Mouse (Mus musculus) liver, embryonic 15.5 days (tissue): ENCODE measurements at regions not wholly inside any gene's neighbourhood (a gene's known extent, or its start where the extent isn't known, plus 50 kb on each side); places are given as distances from the start of the nearest gene placed in this dataset.

ENCODE experiments used
- ATAC-seq: fragments of 200-750 bp; cut with Nextera tagmentation; 2 replicates; pipeline ENCODE4 v1.8.0; 2017; ENCODE audit warnings: moderate number of reproducible peaks, mild to moderate bottlenecking, moderate library complexity; ENCODE audit not compliant: insufficient read depth
- H3K27ac ChIP-seq: fragments of 300-500 bp; sonication (generic); replicated peaks from 2 replicates; pipeline ENCODE4 v1.5.1; 2015; ENCODE audit warnings: mild to moderate bottlenecking, inconsistent platforms
- H3K27me3 ChIP-seq: fragments of 300-500 bp; sonication (generic); 2 replicates; pipeline ENCODE4 v1.6.1; 2015; ENCODE audit warnings: mild to moderate bottlenecking, inconsistent platforms
- H3K36me3 ChIP-seq: fragments of 300-500 bp; sonication (generic); replicated peaks from 2 replicates; pipeline ENCODE4 v1.6.1; 2015; ENCODE audit warnings: moderate library complexity, mild to moderate bottlenecking, inconsistent platforms
- H3K4me1 ChIP-seq: fragments of 300-500 bp; sonication (generic); replicated peaks from 2 replicates; pipeline ENCODE4 v1.6.1; 2015; ENCODE audit warnings: inconsistent platforms
- H3K4me2 ChIP-seq: fragments of 300-500 bp; sonication (generic); 2 replicates; pipeline ENCODE4 v1.6.1; 2015; ENCODE audit warnings: moderate library complexity, mild to moderate bottlenecking, inconsistent platforms
- H3K4me3 ChIP-seq: fragments of 300-500 bp; sonication (generic); replicated peaks from 2 replicates; pipeline ENCODE4 v1.5.1; 2015; ENCODE audit warnings: mild to moderate bottlenecking, inconsistent platforms
- H3K9ac ChIP-seq: fragments of 300-500 bp; sonication (generic); 2 replicates; pipeline ENCODE4 v1.6.1; 2015; ENCODE audit warnings: moderate library complexity, mild to moderate bottlenecking, inconsistent platforms
- H3K9me3 ChIP-seq: fragments of 300-500 bp; sonication (generic); replicated peaks from 2 replicates; pipeline ENCODE4 v1.6.1; 2016; ENCODE audit warnings: inconsistent platforms
- WGBS: fragments of 180-500 bp; shearing (Covaris S2); methylation state at CpG from one replicate; pipeline ENCODE4 v1.1.7; 2015; ENCODE audit warnings: mixed read lengths; ENCODE audit not compliant: insufficient replicate concordance; 5-methylcytosine and 5-hydroxymethylcytosine counted together

DNA sequence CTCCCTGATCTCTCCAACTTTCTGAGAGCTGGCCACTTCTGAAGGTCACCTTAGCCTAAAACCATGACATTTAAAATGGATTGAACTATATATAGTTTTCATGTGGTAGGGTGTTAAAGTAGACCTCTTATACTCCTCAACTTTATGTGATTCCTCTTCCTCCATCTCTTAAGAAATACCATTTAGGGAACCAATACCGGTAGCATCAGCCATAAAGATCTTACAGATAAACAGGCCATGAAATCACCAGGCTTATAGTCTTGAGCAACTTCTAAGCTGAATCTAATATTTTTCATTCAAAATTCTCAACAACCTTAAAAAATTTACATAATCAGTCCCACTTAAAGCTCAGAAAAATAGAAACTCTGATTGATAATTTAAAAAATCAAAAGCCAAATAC, 56.2 kb downstream of the Rpl36a-ps1 start:
- no peak overlapping the region for H3K9ac ChIP-seq
- ATAC-seq: no peak
- 32% methylated on average over 1 of the region's 1 CpGs for WGBS

DNA sequence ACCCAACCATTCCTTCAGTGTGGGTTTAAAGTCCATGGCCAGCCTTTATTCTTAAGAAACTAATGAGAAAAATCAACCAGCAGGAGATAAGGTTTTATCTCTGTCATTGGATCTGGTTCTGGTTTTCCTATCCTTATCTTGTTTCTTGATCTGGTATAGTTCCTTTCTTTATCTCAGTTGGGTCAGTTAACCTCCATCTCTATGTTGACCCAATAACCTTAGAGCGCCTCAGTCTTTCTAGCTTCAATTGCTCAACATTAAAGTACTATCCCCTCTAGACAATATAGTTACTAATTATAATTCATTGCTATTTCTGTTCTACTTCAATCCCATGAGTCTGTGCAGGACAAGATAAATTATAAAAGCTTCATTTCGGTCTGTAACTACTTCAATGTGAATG, 56.7 kb downstream of the Rpl36a-ps1 start:
- no peak for ATAC-seq
- no peaks in the 10 kb centered on the region for H3K27me3 ChIP-seq

More for the DNA sequence above, 56.2 kb downstream of the Rpl36a-ps1 start:
- H3K36me3 ChIP-seq: no peaks in the 10 kb centered on the region
- H3K27me3 ChIP-seq: no peaks in the 10 kb centered on the region
- H3K9me3 ChIP-seq: no peaks in the 10 kb centered on the region
- H3K27ac ChIP-seq: no peak overlapping the region
- H3K4me2 ChIP-seq: no peak overlapping the region
- H3K4me3 ChIP-seq: no peak overlapping the region
- H3K4me1 ChIP-seq: no peaks in the 10 kb centered on the region

GRCm38 (mm10) chr14:98933371-98933916, 60.7 kb downstream of the Rpl36a-ps1 start:
- H3K36me3 ChIP-seq: no peaks in the 10 kb centered on the region
- H3K4me2 ChIP-seq: no peak overlapping the region
- no peak overlapping the region for H3K4me3 ChIP-seq
- no peak for ATAC-seq
- no peaks in the 10 kb centered on the region for H3K9me3 ChIP-seq
- H3K4me1 ChIP-seq: no peaks in the 10 kb centered on the region
- WGBS: 18% methylated on average over 3 of the region's 3 CpGs
- H3K9ac ChIP-seq: no peak overlapping the region
- no peak overlapping the region for H3K27ac ChIP-seq
- H3K27me3 ChIP-seq: no peaks in the 10 kb centered on the region

More for the DNA sequence above, 56.7 kb downstream of the Rpl36a-ps1 start:
- Histone ChIP-seq H3K4me1 (no peaks in the 10 kb centered on the region), H3K9me3 (no peaks in the 10 kb centered on the region), H3K4me2 (no peak overlapping the region), H3K27ac (no peak overlapping the region), H3K9ac (no peak overlapping the region), H3K4me3 (no peak overlapping the region), H3K36me3 (no peaks in the 10 kb centered on the region)
- 47% methylated on average over 2 of the region's 2 CpGs for WGBS

GRCm38 (mm10) chr14:98929276-98929675, 64.8 kb downstream of the Rpl36a-ps1 start:
- H3K27me3 ChIP-seq: no peaks in the 10 kb centered on the region
- no peak overlapping the region for H3K9ac ChIP-seq
- H3K4me3 ChIP-seq: no peak overlapping the region
- no peak overlapping the region for H3K4me2 ChIP-seq
- H3K36me3 ChIP-seq: no peaks in the 10 kb centered on the region
- H3K4me1 ChIP-seq: no peaks in the 10 kb centered on the region
- no peak overlapping the region for H3K27ac ChIP-seq
- no peaks in the 10 kb centered on the region for H3K9me3 ChIP-seq
- no peak for ATAC-seq
- 43% methylated on average over 2 of the region's 2 CpGs for WGBS

DNA sequence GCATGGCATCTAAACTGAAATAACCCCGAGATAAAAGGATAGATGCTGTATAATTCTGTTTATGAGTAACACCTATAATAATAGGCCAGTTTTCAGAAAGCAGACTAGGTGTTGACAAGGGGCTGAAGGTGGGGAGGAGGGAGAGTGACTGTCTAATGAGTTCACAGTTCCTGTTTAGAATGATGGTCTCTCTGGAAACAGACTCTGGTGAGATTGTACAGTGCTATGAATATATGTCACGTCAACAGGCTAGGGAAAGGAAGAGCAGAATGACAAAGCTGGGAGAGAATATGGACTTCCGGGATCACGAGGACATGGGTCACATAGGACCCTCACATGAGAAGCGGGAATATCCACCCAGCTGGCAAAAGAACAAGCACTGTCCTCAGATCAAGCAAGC, 85.9 kb downstream of the Rpl36a-ps1 start:
- WGBS: 58% methylated on average over 5 of the region's 5 CpGs
- no peaks in the 10 kb centered on the region for H3K9me3 ChIP-seq
- H3K27me3 ChIP-seq: no peaks in the 10 kb centered on the region
- no peak for ATAC-seq
- no peak overlapping the region for H3K4me2 ChIP-seq
- H3K4me1 ChIP-seq: no peaks in the 10 kb centered on the region
- H3K36me3 ChIP-seq: no peaks in the 10 kb centered on the region
- H3K9ac ChIP-seq: no peak overlapping the region
- H3K4me3 ChIP-seq: no peak overlapping the region
- H3K27ac ChIP-seq: no peak overlapping the region

- Histone ChIP-seq H3K4me3 (no peak overlapping the region), H3K9me3 (no peaks in the 10 kb centered on the region), H3K27ac (no peak overlapping the region), H3K9ac (no peak overlapping the region), H3K27me3 (no peaks in the 10 kb centered on the region), H3K4me1 (no peaks in the 10 kb centered on the region), H3K4me2 (no peak overlapping the region), H3K36me3 (no peaks in the 10 kb centered on the region)
- WGBS: 71% methylated on average over 4 of the region's 4 CpGs
- ATAC-seq: no peak
These were observed 95.2 kb downstream of the Rpl36a-ps1 start for GRCm38 (mm10) chr14:98898876-98899275.

DNA sequence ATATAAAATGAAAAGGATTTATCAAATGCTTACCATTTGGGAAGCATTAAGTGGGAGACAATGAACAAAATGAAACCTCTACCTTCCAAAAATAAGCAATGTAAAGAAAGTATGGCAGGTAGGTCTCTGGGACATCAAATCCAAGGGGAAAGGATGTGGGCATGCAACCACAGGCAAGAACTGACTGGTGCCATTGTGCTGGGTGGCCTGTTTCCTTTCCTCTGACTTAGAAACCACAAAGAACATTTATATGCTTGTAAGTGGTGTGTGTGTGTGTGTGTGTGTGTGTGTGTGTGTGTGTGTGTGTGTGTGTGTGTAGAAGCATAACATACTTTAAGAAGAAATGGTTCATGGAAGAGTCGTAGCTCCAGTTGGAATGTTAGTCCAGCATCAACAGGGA, 96.7 kb downstream of the Rpl36a-ps1 start:
- no peaks in the 10 kb centered on the region for H3K9me3 ChIP-seq
- 52% methylated on average over 1 of the region's 1 CpGs for WGBS
- no peak overlapping the region for H3K9ac ChIP-seq
- no peak for ATAC-seq
- no peaks in the 10 kb centered on the region for H3K4me1 ChIP-seq
- no peaks in the 10 kb centered on the region for H3K27me3 ChIP-seq
- no peak overlapping the region for H3K4me2 ChIP-seq
- no peak overlapping the region for H3K4me3 ChIP-seq
- H3K27ac ChIP-seq: no peak overlapping the region
- no peaks in the 10 kb centered on the region for H3K36me3 ChIP-seq

DNA sequence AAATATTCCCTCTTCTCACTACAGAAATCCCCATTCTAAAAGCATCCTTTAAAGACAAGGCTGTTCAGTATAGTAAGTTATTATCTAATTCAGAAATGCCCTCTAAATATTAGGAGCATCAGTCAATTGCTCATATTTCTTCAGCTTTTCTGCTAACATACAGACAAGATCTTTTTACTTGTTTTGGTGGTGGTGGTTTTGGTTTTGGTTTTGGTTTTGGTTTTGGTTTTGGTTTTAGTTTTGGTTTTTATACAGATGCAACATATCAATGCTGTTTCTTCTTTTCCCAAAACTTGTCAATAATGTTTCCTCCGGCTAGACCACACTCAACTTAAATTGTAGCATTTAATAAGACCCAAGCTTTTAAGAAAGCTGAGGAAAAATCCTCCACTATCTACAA, 98.2 kb downstream of the Rpl36a-ps1 start:
- H3K9ac ChIP-seq: no peak overlapping the region
- no peaks in the 10 kb centered on the region for H3K9me3 ChIP-seq
- WGBS: 57% methylated on average over 1 of the region's 1 CpGs
- no peak for ATAC-seq
- H3K27ac ChIP-seq: no peak overlapping the region
- H3K36me3 ChIP-seq: no peaks in the 10 kb centered on the region
- no peak overlapping the region for H3K4me2 ChIP-seq
- H3K4me1 ChIP-seq: no peaks in the 10 kb centered on the region
- no peaks in the 10 kb centered on the region for H3K27me3 ChIP-seq
- H3K4me3 ChIP-seq: no peak overlapping the region

GRCm38 (mm10) chr14:98892670-98893069, 101.4 kb downstream of the Rpl36a-ps1 start:
- no peaks in the 10 kb centered on the region for H3K36me3 ChIP-seq
- no peak overlapping the region for H3K4me3 ChIP-seq
- H3K27me3 ChIP-seq: no peaks in the 10 kb centered on the region
- H3K4me1 ChIP-seq: no peaks in the 10 kb centered on the region
- H3K27ac ChIP-seq: no peak overlapping the region
- 62% methylated on average over 3 of the region's 3 CpGs for WGBS
- H3K9ac ChIP-seq: no peak overlapping the region
- no peak for ATAC-seq
- H3K9me3 ChIP-seq: no peaks in the 10 kb centered on the region
- no peak overlapping the region for H3K4me2 ChIP-seq

DNA sequence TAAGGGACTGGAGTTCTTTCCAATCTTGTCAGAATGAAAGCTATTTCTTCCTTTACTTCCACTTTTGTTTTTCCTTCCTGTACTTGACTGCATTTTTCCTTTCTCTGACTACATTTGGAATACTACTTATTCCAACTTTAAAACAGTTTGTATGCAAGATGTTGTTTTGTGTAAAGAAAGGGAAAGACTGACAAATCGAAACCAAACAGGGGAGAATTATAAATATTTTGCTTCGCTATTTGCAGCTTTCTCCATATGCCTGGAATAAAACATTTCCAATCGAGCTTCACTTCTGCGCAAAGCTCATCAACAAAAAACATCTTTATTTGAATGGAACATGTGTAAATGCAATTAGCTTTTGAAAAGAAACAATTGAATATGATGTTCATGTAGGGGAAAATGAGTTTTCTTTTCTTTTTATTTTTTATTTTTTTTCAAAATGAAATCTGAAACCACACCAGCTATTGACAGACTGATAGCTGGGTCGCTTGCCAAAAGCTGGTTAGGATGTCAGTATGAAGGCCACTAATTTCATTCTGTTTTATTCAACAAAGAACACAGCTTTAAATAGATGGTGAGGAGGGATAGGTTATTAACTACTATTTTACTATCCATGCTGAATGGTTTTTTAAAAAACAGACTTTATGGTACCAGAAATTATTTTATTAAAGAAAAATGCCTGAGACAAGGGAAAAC, 102.7 kb downstream of the Rpl36a-ps1 start:
- Histone ChIP-seq H3K4me1 (no peaks in the 10 kb centered on the region), H3K27me3 (no peaks in the 10 kb centered on the region), H3K36me3 (no peaks in the 10 kb centered on the region), H3K9me3 (no peaks in the 10 kb centered on the region), H3K4me2 (no peak overlapping the region), H3K9ac (no peak overlapping the region), H3K27ac (no peak overlapping the region), H3K4me3 (no peak overlapping the region)
- 63% methylated on average over 5 of the region's 5 CpGs for WGBS
- ATAC-seq: no peak

DNA sequence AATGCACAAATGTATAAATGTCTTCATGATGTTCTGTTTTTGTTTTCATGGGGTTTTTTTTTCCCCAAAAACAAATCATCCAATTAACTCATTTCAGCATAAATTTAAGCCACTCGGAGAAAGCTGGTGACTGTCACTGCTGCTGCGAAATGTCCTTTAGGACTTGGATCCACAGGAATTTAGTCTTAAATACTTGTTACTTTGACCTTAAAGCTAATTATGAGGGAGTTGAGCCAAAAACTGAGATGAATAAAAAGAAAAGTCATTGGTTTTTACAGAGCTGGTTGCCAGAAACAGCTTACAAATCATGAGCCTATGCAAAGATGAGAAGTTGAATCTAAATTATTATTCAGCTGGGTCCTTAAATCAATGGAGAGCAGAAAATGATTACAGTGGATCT, 106.5 kb downstream of the Rpl36a-ps1 start:
- no peak overlapping the region for H3K27ac ChIP-seq
- H3K4me1 ChIP-seq: no peaks in the 10 kb centered on the region
- H3K4me2 ChIP-seq: no peak overlapping the region
- no peaks in the 10 kb centered on the region for H3K36me3 ChIP-seq
- H3K27me3 ChIP-seq: no peaks in the 10 kb centered on the region
- ATAC-seq: no peak
- H3K9ac ChIP-seq: no peak overlapping the region
- H3K4me3 ChIP-seq: no peak overlapping the region
- 63% methylated on average over 2 of the region's 2 CpGs for WGBS
- H3K9me3 ChIP-seq: no peaks in the 10 kb centered on the region

- no peak for ATAC-seq
- Histone ChIP-seq H3K9ac (no peak overlapping the region), H3K4me2 (no peak overlapping the region), H3K4me3 (no peak overlapping the region), H3K27me3 (no peaks in the 10 kb centered on the region), H3K4me1 (no peaks in the 10 kb centered on the region), H3K36me3 (no peaks in the 10 kb centered on the region), H3K9me3 (no peaks in the 10 kb centered on the region), H3K27ac (no peak overlapping the region)
- 0% methylated on average over 1 of the region's 1 CpGs for WGBS
These were observed 107.1 kb downstream of the Rpl36a-ps1 start for GRCm38 (mm10) chr14:98886982-98887381.
